Mouse (Mus musculus) c-Kit-negative CD71-positive TER-119-positive erythroid progenitor cells, embryonic 14.5 days (primary cell): ENCODE measurements around the gene Hint3.
A peak's percentile ranks its signal among the peaks of the same experiment; 100 is the strongest.
"Not testable (repeated sequence)": the region's sequence is repeated elsewhere in the genome, so short reads cannot be mapped to it uniquely, and the experiment has no call there.

Source experiments
- DNase-seq: peaks from one replicate; pipeline ENCODE4 v3.0.0-alpha.2; 2013; ENCODE audit warnings: low read depth, low spot score

Hint3 gene

DNA sequence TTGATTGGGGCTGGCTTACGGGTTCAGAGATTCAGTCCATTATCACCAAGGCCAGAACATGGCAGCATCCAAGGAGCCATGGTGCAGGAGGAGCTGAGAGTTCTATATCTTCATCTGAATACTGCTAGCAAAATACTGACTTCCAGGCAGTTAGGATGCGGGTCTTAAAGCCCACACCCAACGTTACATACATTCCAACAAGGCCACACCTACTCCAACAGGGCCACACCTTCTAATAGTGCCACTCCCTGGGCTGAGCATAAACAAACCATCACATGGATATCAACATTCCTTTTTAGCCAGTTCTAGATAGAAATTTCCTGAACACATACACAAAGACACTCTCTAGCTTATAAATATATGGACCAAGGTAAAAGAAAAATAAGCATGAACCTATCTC is at the start of gene Hint3:
TSS of gene Hint3 (minus strand) at position 120 of the 400 bp plus-strand sequence.
- DNase-seq: no peak

DNA sequence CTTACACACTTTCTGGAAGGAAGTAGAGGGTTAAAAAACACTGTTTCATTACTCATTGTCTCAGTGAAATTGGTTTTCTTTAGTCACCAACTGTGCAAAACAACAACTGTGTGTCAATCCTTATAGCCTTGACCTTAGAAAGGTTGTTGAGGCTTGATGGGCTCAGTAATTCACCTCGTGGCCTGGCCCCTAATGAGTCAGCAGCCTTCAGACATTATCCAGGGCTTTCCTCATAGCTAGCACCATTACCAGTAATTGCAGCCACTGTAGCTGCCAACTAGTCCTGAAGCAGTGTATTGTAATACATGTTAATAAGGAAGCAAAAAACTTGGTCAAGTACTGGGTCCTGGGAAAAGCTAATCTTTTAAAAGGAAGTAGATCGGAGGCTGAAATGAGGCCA is 48.6 kb upstream of the Hint3 start:
- DNase-seq: no peak

DNA sequence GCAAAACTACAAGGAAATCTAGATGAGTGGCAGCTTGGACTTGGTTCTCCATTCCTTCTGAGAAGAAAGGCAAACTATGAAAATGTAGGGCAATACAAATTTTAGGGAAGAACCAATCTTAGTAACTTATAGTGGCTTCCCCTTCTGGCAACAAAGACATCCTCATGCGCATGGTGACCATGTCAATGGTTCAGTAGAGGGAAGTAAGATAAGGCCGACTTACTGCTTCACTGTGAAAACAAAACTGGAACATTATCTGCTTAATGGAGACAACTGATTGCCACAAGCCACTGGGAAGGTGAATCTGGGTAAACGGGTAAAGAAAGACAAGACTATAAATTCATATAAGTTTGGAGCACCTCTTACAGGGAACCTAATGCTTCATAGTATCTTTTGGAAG is 45.4 kb upstream of the Hint3 start:
- DNase-seq: no peak

DNA sequence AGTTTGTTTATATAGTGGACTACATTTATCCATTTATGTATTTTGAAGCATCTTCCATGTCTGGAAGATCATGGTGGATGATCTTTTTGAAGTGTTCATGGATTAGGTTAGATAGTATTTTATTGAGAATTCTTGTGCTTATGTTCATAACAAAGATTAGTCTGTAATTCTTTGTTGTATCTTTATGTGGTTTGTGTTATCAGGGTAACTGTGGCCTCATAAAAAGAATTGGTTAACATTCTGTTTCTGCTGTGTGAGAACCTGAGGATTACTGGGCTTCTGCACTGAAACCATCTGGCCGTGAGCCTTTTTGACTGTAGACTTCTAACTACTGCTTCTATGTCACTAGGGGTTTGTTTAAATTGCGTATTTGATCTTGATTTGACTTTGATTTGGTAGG is 37.1 kb upstream of the Hint3 start:
- DNase-seq: no peak

DNA sequence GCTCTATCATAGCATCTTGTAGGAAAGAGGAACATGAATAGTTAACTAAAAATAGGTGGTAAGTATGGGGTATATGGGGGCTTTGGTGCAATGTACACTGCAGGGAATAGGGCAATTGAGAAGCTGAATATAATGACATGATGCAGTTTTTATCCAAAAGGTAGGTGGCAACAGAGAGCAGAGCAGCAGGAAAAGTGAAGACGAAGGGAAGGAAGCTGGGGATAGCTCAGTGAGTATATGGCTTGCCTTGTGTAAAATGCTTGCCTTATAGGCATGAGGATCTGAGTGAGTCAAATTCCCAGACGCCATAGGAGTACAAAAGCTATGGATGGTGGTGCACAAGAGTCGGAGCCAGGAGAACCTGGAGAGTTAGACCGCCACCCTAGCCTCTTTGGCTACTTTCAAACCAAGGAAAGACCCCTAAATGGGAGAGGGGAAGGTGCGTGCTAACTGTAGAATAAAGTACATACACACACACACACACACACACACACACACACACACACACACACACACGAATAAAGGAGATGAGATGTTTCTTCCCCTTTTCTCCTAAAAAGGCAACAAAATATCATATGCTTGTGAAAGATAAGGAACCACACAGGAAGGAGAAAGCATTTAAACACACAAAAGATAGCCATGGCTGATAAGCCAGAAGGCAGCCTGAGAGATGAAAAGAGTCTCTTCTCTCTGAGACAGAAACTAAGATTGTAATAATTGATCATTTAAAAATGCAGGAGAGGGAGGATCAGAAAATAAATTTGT is 31.3 kb upstream of the Hint3 start:
- no peak for DNase-seq

DNA sequence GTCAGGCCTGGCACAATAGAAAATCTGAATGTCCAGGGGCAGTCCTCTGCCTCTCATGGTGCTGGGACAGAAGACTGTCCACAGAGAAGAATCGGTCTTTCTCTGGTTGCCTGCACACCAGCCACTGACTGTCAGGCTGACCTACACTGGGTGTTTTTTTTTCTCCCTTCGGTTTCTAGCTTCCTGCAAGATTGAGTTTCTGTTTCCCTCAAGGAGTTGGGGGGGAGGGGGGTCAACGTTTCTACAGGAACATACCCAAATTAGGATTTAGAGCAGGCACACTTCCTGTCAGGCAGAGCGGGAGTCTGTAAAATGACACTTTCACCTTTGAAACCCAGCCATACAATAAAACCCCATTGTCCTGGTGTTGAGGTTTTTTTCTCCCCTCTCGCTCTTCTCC is 26.2 kb upstream of the Hint3 start:
- DNase-seq: no peak

DNA sequence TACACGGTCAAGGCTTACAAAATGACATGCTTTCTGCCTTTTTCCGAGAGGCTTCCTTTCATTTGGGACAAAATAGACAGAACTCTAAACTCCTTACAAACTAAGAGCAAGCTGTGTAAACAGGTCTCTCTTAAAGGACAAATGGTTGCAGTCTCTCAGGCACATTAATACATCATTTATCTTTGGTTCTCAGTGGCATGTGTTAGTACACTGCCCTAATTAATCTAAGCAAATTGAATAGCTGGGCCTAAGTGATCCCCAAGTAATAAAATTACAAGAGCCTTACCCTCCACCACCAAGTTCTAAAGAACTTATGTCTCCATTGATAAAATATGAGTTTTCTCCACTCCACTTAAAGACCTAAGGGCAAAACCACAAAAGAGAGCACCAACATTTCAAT is 18.2 kb upstream of the Hint3 start:
- DNase-seq: no peak

DNA sequence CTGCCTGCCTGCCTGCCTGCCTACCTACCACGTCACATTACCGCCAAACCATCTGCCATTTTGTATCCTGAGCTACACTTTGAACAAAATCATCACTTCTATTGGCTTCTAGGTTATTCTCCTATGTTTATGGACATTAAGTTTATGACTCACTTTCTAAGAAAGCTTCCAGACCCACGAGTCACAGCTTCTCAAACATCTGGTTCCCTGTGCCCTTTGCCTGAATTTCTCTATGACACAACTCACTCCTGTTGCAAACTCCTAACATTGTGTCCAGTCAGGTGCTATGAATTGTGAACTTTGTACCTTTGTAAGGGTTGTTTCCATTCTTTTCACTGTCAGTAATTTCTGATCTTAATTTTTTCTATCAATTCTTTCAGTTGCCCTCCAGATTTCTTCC is 8.8 kb upstream of the Hint3 start:
- no peak for DNase-seq

DNA sequence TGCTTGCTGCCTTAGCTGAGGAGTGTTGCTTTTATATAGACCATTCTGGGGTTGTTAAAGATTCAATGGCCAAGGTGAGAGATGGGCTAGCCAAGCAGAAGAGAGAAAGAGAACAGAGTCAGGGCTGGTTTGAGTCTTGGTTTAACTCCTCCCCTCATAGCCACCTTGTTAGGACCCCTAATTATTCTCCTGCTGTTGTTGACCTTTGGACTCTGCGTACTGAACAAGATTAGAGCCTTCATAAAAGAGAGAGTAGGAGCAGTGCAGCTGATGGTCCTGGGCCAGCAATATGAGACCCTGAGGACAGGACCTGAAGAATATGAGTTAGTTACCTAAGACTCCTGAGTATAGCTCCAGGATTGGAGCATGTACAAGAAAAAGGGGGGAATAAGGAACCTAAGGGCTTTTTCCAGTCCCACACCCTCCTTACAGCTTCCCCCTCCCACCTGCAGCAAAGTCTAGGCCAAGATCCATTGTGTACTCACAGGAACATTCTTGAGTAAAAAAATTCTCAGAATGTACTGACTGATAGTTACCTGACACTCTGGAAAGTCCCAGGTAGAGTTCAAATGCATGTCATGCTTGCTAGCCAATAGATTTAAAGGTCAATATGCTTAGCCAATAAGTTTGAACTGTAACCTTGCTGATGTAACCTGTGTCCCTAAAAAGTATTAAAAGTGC is 7.2 kb upstream of the Hint3 start:
- not testable (repeated sequence) for DNase-seq

DNA sequence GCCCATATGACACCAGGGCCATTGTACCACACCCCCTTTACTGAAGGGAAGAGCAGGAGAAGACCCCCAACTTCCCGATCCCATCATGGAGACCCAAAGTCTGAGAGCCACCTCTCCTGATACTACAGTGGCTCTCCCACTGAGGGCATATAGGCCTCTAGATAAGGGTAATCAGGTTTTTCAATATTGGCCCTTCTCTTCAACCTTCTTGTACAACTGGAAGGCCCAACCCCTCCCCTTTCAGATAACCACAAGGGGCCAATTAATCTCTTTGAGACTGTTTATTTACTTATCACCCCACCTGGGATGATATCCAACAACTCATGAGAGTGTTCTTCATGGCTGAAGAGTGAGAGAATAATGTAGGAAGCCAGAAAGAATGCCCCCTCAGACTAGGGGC is 3.3 kb upstream of the Hint3 start:
- no peak for DNase-seq

DNA sequence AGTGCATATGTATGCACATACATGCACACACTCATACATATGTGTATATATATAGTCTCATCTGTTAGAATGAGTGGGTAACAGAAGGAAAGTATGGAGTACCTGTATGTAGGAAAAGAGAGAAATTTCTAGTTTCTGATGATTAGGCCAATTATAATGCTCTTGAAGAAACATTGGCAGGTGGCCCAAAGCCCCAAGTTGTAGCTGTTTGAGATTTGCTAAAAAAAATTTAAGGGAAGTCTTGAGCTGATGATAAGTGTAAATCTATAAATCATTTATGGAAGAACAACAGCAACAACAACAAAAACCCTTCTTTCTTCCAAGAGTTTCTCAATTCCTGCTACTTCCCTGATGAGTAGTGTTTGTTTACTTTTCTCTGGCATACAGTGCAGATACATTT is 545 bp upstream of the Hint3 start:
- no peak for DNase-seq

DNA sequence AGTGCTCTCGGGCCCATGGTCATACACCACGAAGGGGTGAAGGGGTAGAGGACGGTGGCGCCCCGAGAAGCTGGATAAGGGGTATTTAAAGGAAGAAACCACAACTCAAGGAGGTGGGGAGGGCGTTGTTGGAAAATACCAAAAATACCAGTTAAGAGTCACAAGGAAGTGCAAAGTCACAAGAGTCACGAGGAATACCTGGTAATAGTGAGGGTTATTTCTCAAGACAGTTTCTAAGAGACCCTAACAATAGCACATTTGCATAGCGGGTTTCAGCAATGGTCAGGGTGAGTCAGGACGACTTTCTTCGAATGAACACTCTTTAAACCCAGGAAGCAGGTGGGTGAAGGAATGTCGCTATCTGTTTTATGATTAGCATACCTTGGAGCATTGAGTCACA is 988 bp downstream of the Hint3 start:
- not testable (repeated sequence) for DNase-seq

DNA sequence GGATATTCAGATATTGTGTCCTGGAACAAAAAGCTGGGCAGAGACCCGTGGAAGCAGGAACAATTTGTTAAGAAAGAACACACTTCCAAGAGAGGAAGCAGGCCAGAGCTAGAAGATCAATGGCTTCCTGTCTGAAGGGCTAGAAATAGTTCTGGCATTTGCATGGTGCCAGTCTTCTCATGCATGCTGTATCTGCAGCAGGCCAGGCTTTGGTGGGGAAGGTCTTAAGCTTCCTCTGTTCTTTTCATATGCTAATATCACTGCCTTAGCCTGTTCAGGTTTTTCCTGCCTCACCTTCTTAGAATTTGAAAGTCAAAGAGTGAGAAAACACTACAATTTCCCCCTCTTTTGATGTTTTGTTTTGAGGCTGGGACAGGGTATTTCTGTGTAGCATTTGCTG is 1.9 kb downstream of the Hint3 start:
- no peak for DNase-seq

DNA sequence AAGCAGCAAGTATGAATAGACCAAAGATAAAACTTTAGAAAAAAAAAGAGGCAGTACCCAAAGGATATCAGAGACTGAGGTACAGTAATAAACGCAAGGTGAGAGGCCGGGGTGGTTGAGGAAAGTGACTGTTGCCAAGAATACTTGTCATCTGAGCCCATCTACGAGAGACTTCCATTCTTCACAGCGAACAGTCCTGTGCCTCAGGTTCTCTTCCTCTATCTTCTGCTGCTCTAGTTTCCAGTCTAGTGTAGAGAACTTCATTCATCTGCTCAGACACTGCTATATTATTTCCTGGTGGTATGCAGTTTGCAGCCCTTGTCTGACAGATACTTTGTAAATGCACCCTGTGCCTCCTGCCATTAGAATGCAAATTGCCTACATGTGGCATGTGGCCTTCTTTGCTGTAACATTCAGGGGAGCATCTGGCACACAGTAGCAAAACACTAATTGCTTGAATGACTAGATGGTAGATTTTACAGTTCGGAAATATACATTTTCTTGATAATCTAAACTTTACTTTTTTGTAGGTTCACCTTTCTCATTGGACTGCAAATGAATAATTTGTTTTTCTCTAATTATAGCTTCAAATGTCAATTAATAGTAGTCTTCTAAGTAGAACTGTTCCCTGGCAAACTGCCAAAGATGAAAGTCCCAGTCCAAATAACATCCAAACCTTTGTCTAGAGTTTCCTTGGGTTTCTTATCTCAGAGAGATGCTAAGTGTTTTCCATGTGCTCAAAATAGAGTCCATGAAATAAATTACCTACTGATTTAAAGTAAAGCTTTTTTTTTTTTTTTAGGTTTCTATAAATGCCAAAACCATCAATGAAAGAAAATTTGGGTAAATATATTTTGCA is 5.0 kb downstream of the Hint3 start:
- no peak for DNase-seq

DNA sequence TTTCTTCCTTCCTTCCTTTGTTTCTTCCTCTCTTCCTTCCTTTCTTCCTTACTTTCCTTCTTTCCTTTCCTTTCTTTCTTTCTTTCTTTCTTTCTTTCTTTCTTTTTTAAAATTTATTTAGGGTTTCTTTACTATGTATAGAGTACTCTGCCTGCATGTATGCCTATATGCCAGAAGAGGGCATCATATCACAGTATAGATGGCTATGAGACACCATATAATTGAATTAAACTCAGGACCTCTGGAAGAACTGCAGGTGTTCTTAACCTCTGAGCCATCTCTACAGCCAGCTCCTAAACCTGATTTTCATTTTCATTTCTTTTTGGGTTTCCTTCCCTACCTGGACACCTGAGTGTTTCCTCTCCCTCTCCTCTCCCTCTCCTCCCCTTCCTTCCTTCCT is 6.5 kb downstream of the Hint3 start:
- no peak for DNase-seq

DNA sequence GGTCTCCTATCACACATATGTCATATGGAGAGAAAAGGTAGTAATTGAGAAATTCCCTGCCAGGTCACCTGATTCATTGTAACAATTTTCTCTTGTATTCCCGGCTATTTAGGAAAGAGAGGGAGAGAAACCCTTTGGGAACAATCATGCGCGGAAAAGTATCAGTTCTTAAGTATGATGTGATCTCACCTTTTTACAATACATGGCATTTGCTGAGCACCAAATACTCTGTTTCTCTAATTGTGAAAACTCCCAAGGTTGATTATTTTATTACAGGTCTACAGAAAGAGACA is 10.6 kb downstream of the Hint3 start:
- DNase-seq: no peak

DNA sequence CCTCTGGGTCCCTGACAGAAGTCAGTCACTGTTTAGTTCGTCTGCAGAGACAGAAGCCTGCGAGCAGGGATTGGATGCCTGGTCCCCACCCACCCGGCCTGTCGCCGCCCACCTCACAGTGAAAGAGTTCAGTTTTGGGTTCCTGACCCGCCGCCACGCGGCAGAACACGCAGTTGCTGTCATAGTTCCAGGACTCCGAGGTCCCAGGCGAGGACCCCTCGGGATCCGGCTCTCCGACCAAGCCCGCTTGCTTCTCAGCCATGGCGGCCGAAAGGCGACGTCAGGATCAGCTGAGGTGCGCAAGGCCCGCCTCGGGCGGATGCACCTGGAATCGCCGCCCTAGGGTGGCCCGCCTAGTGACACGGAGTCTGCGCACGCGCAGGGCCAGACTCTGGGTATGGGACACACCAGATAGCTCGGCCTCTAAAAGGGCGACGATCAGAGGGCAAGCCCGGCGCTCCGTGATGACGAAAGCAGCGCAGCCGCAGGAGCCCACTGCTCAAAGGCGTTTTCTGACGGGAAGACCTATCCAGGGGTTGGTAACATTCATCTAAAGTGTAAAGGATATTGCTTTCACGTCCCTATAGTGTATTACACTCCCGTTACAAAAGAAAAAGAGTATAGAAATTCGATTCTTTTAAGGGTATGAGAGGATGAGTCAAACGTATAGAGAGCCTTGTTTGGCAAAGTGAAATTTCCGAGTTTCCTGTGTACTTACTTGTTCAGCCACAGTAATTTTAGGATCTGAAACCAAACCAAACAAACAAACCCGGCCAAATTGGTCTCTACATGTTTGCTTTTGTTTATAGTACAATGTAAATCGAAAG is 11.1 kb downstream of the Hint3 start:
- DNase-seq: peak; percentile 95

DNA sequence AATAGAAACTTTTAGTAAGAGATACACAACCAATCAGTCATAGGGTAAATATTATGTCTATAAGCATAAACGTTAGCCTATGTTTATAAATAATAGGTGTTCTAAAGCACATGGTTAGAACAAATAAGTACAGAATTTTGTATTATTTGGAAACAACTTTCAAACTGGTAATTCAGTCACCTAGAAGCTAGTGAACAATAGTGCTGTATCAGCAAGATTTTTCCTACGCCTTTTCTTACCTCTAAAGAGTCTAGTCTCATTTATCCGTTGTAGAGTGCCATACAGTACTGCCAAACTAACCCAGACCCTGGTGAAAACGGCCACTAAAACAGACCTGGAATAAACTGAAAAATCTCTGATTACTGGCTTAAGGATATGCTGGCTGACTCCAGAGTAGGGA is 16.4 kb downstream of the Hint3 start:
- no peak for DNase-seq

DNA sequence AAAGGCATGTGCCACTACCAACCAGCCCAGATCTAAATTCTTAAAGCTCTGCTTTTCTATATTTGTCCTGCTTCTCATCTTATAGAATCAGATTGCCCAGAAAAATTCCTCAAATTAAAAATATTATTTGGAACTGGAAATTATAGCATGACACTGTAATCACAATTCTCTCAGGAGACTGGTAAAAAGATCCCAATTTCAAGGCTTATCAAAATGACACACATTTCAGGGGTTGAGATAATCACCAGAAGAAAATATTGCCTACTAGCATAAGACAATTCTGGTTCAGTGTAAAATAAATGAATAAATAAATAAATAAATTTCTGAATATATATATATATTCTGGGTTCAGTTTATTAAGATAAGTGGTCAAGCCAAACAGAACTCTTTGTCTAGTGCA is 19.8 kb downstream of the Hint3 start:
- no peak for DNase-seq

DNA sequence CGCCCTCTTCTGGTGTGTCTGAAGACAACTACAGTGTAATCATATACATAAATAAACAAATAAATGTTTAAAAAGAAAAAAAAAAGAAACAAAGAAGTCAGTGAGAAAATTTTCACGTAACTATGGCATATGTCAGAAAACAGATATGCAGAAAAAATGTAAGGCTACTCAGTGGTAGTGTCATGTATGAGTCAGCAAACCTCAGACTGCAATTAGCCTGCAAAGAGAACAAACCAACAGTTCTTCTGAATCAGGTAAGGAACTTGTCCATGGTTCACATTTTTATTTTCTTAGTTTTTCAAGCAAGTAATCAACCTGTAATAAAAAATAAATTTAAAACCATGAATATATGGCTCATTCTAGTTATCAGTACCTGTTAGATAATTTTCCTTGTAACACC is 21.3 kb downstream of the Hint3 start:
- DNase-seq: no peak

DNA sequence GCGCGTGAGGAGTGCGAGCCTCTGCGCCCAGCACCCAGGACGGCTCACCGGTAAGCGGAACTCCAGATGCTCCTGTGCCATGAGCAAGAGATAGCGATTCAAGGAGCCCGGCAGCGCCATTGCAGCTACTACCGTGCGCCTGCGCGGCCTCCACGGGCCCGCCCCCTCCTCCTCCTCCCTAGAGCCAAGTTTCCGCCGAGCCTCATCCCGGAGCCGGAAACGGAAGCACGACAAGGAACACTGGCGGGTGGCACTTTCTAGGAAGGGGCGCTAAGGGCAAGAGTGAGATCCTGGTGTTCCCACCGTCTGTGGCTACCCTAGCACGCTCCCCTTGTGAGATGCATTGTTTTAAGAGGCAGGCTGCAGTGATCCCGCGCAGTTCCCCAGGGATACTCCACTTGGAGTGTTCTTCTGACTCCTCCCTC is 28.9 kb downstream of the Hint3 start, which contains the start of gene Trmt11:
TSS of gene Trmt11 (minus strand) at position 208 of the 425 bp plus-strand sequence.
- DNase-seq: peak; percentile 78

DNA sequence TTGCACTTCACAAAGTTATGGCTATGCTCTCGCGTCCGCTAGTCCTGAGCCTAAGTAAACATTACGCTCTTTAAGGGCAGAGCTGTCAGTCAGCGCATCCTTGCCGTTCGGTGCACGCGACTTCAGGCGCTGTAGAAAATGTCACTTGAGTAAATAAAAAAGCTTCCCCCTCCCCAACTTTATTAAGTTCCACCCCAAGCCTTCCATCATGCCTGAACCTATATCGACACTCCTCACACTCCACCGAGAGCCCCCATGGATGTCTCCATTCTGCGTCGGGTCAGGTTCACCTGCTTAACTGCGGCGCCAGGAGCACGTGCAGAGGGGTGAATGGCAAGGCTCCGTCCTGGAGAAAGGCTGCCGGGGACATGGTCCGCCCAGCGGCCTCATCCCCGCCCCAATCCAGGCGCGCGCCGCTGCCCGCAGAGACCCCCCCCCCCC is 29.3 kb downstream of the Hint3 start:
- peak; percentile 35 for DNase-seq
